Mouse (Mus musculus): ENCODE results near the gene Ccdc191. TPM values are rescaled to one million over a fixed set of nuclear protein-coding genes. Genes with fewer than 3 reads are reported as not detected.

Gene Ccdc191
- polyA plus RNA-seq, 1 experiment from 2014 or later: 9.4 TPM

GRCm38 (mm10) chr16:43894501-43894900 is 4.9 kb downstream of the Ccdc191 start:
- Histone ChIP-seq H3K9me3 (no peaks in the 10 kb centered on the region), H3K27me3 (no peaks in the 10 kb centered on the region), H3K4me3 (no peak overlapping the region), H3K9ac (replicated peaks) (no peak overlapping the region), H3K4me1 (peaks cover 7% of the 10 kb centered on the region), H3K27ac (replicated peaks) (no peak overlapping the region), H3K36me3 (no peaks in the 10 kb centered on the region), H3K4me2 (replicated peaks) (no peak overlapping the region)
- WGBS: 87% methylated on average over 8 of the region's 8 CpGs
- ATAC-seq (replicated peaks): no peak

DNA sequence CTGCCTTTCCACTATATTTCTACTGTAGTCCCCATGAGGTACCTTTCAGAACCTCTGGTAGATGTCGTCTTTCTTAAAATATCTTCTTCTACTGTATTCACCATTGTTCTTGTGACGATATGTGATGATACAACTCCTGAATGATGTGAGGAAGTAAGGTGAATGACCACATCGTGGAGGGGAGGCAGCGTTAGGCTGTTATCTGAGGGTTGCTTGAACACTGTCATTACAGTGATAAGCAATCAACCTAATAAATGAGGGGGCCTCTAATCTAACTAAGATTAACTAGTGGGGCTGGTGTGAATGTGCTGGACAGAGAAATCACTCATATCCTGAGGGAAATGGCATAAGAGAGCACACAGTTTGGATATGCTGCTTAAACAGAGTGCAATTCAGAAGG is 10.5 kb downstream of the Ccdc191 start:
- no peak overlapping the region for H3K4me3 ChIP-seq
- no peak for ATAC-seq (replicated peaks)
- no peaks in the 10 kb centered on the region for H3K4me1 ChIP-seq
- no peak overlapping the region for H3K9ac ChIP-seq (replicated peaks)
- no peaks in the 10 kb centered on the region for H3K9me3 ChIP-seq
- H3K27ac ChIP-seq (replicated peaks): no peak overlapping the region
- H3K4me2 ChIP-seq (replicated peaks): no peak overlapping the region
- H3K27me3 ChIP-seq: no peaks in the 10 kb centered on the region
- H3K36me3 ChIP-seq: no peaks in the 10 kb centered on the region
- WGBS: 92% methylated on average over 4 of the region's 4 CpGs

GRCm38 (mm10) chr16:43900571-43900970 is 11.0 kb downstream of the Ccdc191 start:
- ATAC-seq (replicated peaks): no peak
- Histone ChIP-seq H3K27me3 (no peaks in the 10 kb centered on the region), H3K4me1 (no peaks in the 10 kb centered on the region), H3K4me3 (no peak overlapping the region), H3K9ac (replicated peaks) (no peak overlapping the region), H3K27ac (replicated peaks) (no peak overlapping the region), H3K9me3 (no peaks in the 10 kb centered on the region), H3K36me3 (no peaks in the 10 kb centered on the region), H3K4me2 (replicated peaks) (no peak overlapping the region)

DNA sequence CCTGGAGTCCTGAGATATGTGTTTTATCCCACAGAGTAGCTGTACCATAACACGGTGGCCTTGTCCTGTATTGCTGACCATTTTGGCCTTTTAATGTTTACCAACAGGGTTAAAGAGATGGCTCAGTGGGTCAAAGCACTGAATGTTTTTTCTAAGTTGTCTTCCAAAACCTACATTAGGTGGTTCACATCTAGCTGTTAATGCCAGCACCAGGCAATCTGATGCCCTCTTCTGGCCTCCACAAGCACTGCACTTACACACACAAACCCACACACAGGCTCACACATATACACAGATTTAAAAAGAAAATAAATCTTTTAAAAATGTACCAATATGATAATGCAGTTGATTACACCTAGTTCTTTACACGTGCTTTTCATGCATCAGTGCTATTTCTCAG is 19.3 kb downstream of the Ccdc191 start:
- Histone ChIP-seq H3K4me3 (no peak overlapping the region), H3K9me3 (no peaks in the 10 kb centered on the region), H3K4me2 (replicated peaks) (no peak overlapping the region), H3K27ac (replicated peaks) (no peak overlapping the region), H3K36me3 (no peaks in the 10 kb centered on the region), H3K9ac (replicated peaks) (no peak overlapping the region), H3K27me3 (no peaks in the 10 kb centered on the region), H3K4me1 (no peaks in the 10 kb centered on the region)
- WGBS: 95% methylated on average over 2 of the region's 2 CpGs
- ATAC-seq (replicated peaks): no peak

DNA sequence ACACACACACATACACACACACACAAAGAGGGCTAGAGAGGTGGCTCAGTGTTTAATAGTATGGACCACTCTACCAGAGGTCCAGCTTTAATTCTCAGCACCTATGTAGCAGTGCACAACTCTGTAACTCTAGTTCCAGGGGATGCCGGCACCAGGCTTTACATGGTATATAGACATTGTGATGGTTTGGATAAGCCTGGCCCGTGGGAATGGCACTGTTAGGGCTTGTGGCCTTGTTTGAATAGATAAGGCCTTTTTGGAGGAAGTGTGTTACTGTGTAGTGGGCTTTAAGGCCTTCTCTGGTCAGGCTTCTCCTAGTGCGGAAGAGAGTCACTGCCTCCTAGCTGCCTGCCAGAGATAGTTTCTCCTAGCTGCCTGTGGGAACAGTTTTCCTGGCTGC is 29.3 kb downstream of the Ccdc191 start:
- 86% methylated on average over 3 of the region's 3 CpGs for WGBS
- H3K4me2 ChIP-seq (replicated peaks): no peak overlapping the region
- H3K9ac ChIP-seq (replicated peaks): no peak overlapping the region
- H3K27ac ChIP-seq (replicated peaks): no peak overlapping the region
- H3K36me3 ChIP-seq: no peaks in the 10 kb centered on the region
- no peak for ATAC-seq (replicated peaks)
- no peaks in the 10 kb centered on the region for H3K4me1 ChIP-seq
- no peak overlapping the region for H3K4me3 ChIP-seq
- H3K27me3 ChIP-seq: no peaks in the 10 kb centered on the region
- H3K9me3 ChIP-seq: no peaks in the 10 kb centered on the region

GRCm38 (mm10) chr16:43922024-43922423 is 32.4 kb downstream of the Ccdc191 start:
- H3K9ac ChIP-seq (replicated peaks): no peak overlapping the region
- H3K4me1 ChIP-seq: peaks cover 3% of the 10 kb centered on the region; the same call in 1 of the 2 replicates
- H3K4me3 ChIP-seq: no peak overlapping the region
- WGBS: 38% methylated on average over 2 of the region's 2 CpGs
- no peak for ATAC-seq (replicated peaks)
- no peaks in the 10 kb centered on the region for H3K27me3 ChIP-seq
- H3K4me2 ChIP-seq (replicated peaks): no peak overlapping the region
- H3K9me3 ChIP-seq: no peaks in the 10 kb centered on the region
- no peaks in the 10 kb centered on the region for H3K36me3 ChIP-seq
- no peak overlapping the region for H3K27ac ChIP-seq (replicated peaks)

GRCm38 (mm10) chr16:43922630-43923029 is 33.0 kb downstream of the Ccdc191 start:
- Histone ChIP-seq H3K4me2 (replicated peaks) (no peak overlapping the region), H3K4me3 (no peak overlapping the region), H3K9me3 (no peaks in the 10 kb centered on the region), H3K4me1 (peaks cover 3% of the 10 kb centered on the region; the same call in 1 of the 2 replicates), H3K27me3 (no peaks in the 10 kb centered on the region), H3K27ac (replicated peaks) (no peak overlapping the region), H3K9ac (replicated peaks) (no peak overlapping the region), H3K36me3 (no peaks in the 10 kb centered on the region)
- WGBS: 50% methylated on average over 3 of the region's 3 CpGs
- ATAC-seq (replicated peaks): no peak

DNA sequence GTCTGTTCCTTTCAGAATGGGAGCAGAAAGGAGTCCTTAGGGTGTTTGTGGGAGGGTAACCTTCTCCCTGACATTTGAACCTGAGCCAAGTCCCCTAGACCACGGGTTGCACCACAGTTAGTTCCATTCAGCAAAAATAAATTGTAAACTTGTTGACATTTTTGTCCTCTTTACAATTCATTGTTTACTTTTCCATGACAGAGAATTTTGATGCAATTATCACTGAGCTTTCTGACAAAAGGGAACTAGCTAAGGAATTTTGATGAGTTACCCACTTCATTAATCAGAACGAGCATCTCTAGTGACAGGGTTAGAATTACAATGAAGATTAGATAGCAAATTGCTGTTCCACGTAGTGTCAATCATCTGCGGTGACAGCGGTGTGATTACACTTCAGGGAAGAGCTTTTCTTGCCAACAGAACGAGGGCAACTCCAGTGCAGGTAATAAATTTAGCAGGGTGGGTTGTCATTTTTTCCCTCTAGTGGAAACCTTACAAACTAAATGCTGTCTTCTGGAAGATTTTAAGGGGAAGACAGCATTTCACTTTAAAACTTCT is 35.5 kb downstream of the Ccdc191 start:
- 47% methylated on average over 6 of the region's 6 CpGs for WGBS
- no peak overlapping the region for H3K9ac ChIP-seq (replicated peaks)
- H3K36me3 ChIP-seq: no peaks in the 10 kb centered on the region
- H3K4me3 ChIP-seq: no peak overlapping the region
- ATAC-seq (replicated peaks): peak; percentile 68; the same call in 1 of the 2 replicates
- no peaks in the 10 kb centered on the region for H3K9me3 ChIP-seq
- H3K4me1 ChIP-seq: peaks cover 3% of the 10 kb centered on the region; the same call in 1 of the 2 replicates
- H3K27me3 ChIP-seq: no peaks in the 10 kb centered on the region
- H3K27ac ChIP-seq (replicated peaks): peak overlapping the region; percentile 9; the same call in 1 of the 2 replicates
- H3K4me2 ChIP-seq (replicated peaks): no peak overlapping the region

GRCm38 (mm10) chr16:43925846-43926245 is 36.2 kb downstream of the Ccdc191 start:
- H3K4me1 ChIP-seq: peaks cover 3% of the 10 kb centered on the region; the same call in 1 of the 2 replicates
- WGBS: 86% methylated on average over 1 of the region's 1 CpGs
- H3K27me3 ChIP-seq: no peaks in the 10 kb centered on the region
- no peaks in the 10 kb centered on the region for H3K9me3 ChIP-seq
- H3K36me3 ChIP-seq: no peaks in the 10 kb centered on the region
- H3K4me2 ChIP-seq (replicated peaks): no peak overlapping the region
- no peak overlapping the region for H3K4me3 ChIP-seq
- H3K9ac ChIP-seq (replicated peaks): no peak overlapping the region
- 0 out of 2 replicates have a peak overlapping the region, but pooled peaks have one; percentile 46 for H3K27ac ChIP-seq (replicated peaks)
- ATAC-seq (replicated peaks): no peak

DNA sequence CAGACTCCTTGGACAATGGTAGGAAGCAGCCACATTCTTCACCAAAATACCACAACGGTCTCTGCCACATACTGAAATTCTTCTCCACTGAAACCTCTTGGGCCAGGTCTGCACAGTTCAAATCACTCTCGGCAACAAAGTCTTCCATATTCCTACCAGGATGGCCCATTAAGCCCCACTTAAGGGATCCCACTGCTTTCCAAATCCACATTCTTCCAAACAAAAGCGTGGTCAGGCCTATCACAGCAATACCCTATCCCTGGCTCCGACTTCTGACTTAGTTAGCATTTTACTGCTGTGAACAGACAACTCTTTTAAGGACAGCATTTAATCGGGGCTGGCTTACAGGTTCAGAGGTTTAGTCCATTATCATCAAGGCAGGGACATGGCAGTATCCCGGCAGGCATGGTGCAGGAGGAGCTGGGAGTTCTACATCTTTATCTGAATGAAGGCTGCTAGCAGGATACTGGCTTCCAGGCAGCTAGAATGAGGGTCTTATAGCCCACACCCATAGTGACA is 36.8 kb downstream of the Ccdc191 start, which contains the start of gene Qtrt2:
Gene Qtrt2 (minus strand): TSS at position 469 of the 519 bp plus-strand sequence.
- H3K36me3 ChIP-seq: no peaks in the 10 kb centered on the region
- no peak within 1 kb of the TSS for H3K4me3 ChIP-seq
- H3K27ac ChIP-seq (replicated peaks): 0 out of 2 replicates have a peak within 1 kb of the TSS, but pooled peaks have one; percentile 46
- H3K9me3 ChIP-seq: no peaks in the 10 kb centered on the region
- no peak within 1 kb of the TSS for H3K9ac ChIP-seq (replicated peaks)
- H3K4me1 ChIP-seq: peaks cover 3% of the 10 kb centered on the region; the same call in 1 of the 2 replicates
- no peaks in the 10 kb centered on the region for H3K27me3 ChIP-seq
- ATAC-seq (replicated peaks): no peak
- no peak within 1 kb of the TSS for H3K4me2 ChIP-seq (replicated peaks)
- WGBS: 72% methylated on average over 6 of the region's 6 CpGs

DNA sequence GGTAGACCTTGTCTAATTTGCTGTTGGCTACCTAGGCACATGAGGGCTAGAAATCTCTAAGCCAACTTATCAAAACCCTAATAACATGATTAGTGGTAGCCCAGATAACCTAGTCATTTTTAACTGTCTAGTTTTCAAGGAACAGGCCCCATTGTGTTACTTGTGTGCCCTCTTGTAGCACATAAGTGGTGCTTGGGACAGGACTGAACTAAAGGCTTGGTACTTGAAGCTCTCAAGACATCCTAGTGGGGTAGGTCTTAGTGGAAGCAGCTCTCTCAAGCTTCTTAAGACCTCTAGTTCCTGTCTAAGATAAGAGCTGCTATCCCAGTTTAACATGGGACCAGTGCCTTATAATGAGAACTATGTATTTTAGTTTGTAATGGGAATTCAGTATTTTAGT is 41.0 kb downstream of the Ccdc191 start:
- Histone ChIP-seq H3K9ac (replicated peaks) (no peak overlapping the region), H3K27ac (replicated peaks) (no peak overlapping the region), H3K27me3 (no peaks in the 10 kb centered on the region), H3K4me2 (replicated peaks) (no peak overlapping the region), H3K36me3 (no peaks in the 10 kb centered on the region), H3K4me1 (peaks cover 3% of the 10 kb centered on the region; the same call in 1 of the 2 replicates), H3K4me3 (no peak overlapping the region), H3K9me3 (no peaks in the 10 kb centered on the region)
- no peak for ATAC-seq (replicated peaks)

DNA sequence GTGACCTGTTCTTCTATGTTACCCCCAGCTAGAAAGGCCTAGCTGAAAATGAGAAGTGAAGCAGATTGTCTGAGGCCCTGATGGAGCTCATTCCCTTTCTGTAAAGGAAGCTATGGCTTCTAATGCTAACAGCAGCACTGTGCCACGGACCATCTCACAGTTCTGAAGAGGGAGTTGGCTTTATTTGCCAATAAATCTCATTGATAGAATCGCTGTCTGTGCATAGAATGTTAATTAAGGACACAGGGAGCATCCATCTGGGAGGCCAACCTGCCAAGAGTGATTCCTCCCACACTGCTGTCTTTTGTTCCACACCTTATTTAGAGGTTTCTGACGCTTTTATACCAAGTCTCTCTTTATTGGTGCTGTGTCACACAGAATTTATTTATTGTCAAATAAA is 41.9 kb downstream of the Ccdc191 start:
- ATAC-seq (replicated peaks): no peak
- Histone ChIP-seq H3K4me2 (replicated peaks) (no peak overlapping the region), H3K9ac (replicated peaks) (no peak overlapping the region), H3K27ac (replicated peaks) (no peak overlapping the region), H3K4me1 (peaks cover 4% of the 10 kb centered on the region; the same call in 1 of the 2 replicates), H3K9me3 (no peaks in the 10 kb centered on the region), H3K27me3 (no peaks in the 10 kb centered on the region), H3K36me3 (no peaks in the 10 kb centered on the region), H3K4me3 (no peak overlapping the region)
- 50% methylated on average over 3 of the region's 3 CpGs for WGBS

DNA sequence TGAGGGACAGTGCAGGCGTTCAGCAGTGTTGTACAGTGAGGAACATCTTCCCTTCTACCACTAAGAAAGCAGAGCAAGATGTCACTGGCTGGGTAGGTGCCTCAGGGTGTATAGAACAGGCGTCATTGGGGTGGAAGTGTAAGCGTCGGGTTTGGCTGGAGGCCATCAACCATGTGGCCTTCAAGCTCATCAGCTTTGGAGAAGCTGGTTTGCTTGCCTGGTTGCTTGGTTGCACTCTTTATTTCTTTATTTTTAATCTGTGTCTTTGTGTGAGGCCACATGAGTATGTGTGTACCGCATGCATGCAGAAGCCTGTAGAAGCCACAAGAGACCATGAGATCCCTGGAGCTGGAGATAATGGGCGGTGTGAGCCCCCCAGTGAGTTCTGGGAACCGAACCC is 42.7 kb downstream of the Ccdc191 start:
- no peaks in the 10 kb centered on the region for H3K9me3 ChIP-seq
- H3K9ac ChIP-seq (replicated peaks): no peak overlapping the region
- H3K4me2 ChIP-seq (replicated peaks): no peak overlapping the region
- ATAC-seq (replicated peaks): no peak
- WGBS: 79% methylated on average over 7 of the region's 7 CpGs
- no peak overlapping the region for H3K4me3 ChIP-seq
- H3K4me1 ChIP-seq: peaks cover 4% of the 10 kb centered on the region; the same call in 1 of the 2 replicates
- H3K36me3 ChIP-seq: no peaks in the 10 kb centered on the region
- H3K27me3 ChIP-seq: no peaks in the 10 kb centered on the region
- H3K27ac ChIP-seq (replicated peaks): no peak overlapping the region
